Mouse (Mus musculus) lung, postnatal 14 days (tissue): ENCODE data around the gene Cela1.

Experiments
- DNase-seq: peaks from one replicate; pipeline ENCODE4 v3.0.0; 2021

Gene Cela1

DNA sequence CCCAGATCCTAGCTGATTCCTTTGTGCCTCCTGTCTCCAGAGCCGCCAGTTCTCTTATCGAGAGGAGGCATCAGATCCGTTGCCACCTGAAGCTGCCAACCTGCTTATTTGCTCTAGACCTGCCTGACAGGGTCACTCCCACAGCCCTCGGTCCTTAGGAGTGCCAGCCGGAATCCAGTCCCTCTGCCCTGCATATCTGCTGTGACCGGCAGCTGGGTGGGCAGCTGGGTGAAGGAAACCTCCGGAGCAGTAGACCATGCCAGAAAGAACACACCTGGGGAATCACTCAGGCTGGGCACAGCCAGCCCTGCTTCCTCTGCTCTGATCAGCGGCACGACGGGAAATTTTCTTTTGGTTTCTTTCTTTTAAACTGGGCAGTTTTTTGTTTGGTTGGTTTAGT is 54.4 kb downstream of the Cela1 start:
- DNase-seq, result no peak

- DNase-seq, result no peak
Observed at GRCm38 (mm10) chr15:100632323-100632722, 55.4 kb downstream of the Cela1 start.

DNA sequence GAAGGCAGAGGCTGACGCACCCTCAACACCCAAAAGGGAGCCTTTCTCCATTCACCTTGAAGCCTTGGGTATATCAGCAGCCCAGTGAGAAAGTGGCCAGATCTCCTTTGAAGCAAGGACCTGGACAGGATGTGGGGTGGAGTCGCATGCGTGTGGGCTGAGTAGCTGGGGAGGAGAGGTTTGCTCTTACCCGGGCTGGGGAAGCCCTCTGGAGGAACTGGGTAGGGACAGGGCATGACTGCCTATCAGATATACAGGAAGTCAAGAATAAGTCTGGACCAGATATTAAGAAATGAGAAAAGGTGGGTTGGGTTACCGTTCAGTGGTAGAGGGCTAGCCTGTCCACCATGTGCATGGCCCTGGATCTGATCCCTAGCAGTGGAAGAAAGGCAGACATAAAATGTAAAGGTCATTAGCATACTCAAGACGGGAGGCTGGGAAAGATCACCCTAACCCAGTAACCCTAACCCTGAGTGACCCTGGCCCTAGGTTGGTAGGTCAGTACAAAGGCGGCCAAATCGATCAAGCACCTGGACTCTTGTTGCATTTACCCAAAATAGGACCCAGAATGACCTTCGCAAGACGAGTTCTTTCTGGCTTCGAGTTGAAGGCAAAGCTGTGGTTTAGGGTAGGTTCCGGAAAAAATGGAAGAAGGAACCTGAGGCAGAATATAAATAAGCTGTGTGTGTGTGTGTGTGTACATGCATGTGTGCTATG is 56.1 kb downstream of the Cela1 start:
- DNase-seq, result no peak

DNA sequence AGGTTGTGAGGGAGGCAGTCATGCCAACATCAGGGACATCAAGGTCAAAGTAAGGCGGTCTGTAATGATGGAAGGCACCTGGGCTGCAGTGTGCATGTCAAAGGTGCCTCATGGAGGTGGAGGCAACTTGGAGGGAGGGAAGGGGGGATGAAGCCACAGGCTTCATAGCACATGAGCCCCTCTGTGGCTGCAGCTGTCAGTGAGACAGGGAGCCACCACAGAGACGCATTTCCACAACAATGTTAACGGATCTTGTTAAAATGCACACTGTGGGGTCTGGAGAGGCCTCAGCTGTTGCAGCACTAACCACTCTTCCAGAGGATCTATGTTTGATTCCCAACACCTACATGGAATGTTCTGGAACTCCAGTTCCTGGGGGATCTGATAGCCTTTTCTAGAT is 57.6 kb downstream of the Cela1 start:
- no peak for DNase-seq

GRCm38 (mm10) chr15:100628797-100629196 is 58.9 kb downstream of the Cela1 start:
- DNase-seq, result peak; percentile 37

DNA sequence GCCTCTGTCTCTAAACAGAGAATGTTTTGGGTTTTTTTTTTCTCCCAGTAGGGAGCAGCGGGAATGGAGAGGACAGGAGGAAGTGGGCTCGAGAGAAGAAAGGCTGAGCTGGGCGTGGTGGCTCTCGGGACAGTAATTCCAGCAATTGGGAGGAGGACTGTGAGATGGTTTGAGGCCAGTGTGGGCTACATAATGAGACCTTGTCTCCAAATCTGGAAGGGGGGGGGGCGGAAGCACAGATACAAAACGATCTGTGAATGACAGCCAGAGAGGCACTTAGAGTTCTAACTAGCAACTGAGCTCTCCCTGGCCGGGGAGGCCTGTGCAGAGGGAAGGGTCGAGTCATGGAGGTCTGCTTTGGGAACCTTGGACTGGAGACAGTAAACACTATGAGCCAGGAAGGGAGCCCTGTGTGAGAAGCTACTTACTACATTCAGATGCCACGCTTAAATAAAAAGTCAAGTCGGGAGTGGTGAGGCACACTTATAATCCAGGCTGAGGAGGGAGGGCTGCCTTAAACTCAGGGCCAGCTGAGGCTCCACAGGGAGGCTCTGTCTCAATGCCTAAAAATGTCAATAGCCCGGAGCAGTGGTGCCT is 59.8 kb downstream of the Cela1 start:
- peak; percentile 27 for DNase-seq

GRCm38 (mm10) chr15:100627287-100627686 is 60.4 kb downstream of the Cela1 start:
- DNase-seq, result no peak

GRCm38 (mm10) chr15:100624435-100624834 is 63.3 kb downstream of the Cela1 start:
- DNase-seq, result no peak
